Mouse (Mus musculus) frontal cortex, adult 2 months (tissue): ENCODE measurements at regions not wholly inside any gene's neighbourhood (a gene's known extent, or its start where the extent isn't known, plus 50 kb on each side); places are given as distances from the start of the nearest gene placed in this dataset.

Source experiments
- DNase-seq, 2 experiments: peaks; one replicate each; pipeline ENCODE4 v3.0.0; 2022; ENCODE audit warnings: low spot score in 1 of 2; ENCODE audit errors: extremely low spot score in 1 of 2

- peak in 1 of 2 experiments; percentile 20 for DNase-seq
Measured at GRCm38 (mm10) chr1:185151130-185151799, 52.7 kb upstream of the Rab3gap2 start.

GRCm38 (mm10) chr1:185150431-185151129 lies 53.3 kb upstream of the Rab3gap2 start:
- DNase-seq, result peak; percentile 45 to 57

- no peak for DNase-seq
Measured at GRCm38 (mm10) chr1:185144791-185145190, 59.1 kb upstream of the Rab3gap2 start.

GRCm38 (mm10) chr1:185144006-185144405 lies 59.9 kb upstream of the Rab3gap2 start:
- DNase-seq, result no peak

- no peak for DNase-seq
Measured at GRCm38 (mm10) chr1:185140317-185140716, 63.6 kb upstream of the Rab3gap2 start.

- no peak for DNase-seq
Measured at GRCm38 (mm10) chr1:185128209-185128608, 75.7 kb upstream of the Rab3gap2 start.

- no peak for DNase-seq
Measured at GRCm38 (mm10) chr1:185125737-185126286, 78.1 kb upstream of the Rab3gap2 start.

GRCm38 (mm10) chr1:185121552-185121951 lies 82.4 kb upstream of the Rab3gap2 start:
- no peak for DNase-seq

GRCm38 (mm10) chr1:185120416-185120815 lies 83.5 kb upstream of the Rab3gap2 start:
- no peak for DNase-seq

- peak in 1 of 2 experiments; percentile 24 for DNase-seq
Measured at GRCm38 (mm10) chr1:185117711-185118110, 86.2 kb upstream of the Rab3gap2 start.

- DNase-seq, result no peak
Measured at GRCm38 (mm10) chr1:185113687-185114086, 90.2 kb upstream of the Rab3gap2 start.

GRCm38 (mm10) chr1:185112017-185112399 lies 91.9 kb upstream of the Rab3gap2 start:
- DNase-seq, result no peak

- DNase-seq, result no peak
Measured at GRCm38 (mm10) chr1:185111347-185112016, 92.4 kb upstream of the Rab3gap2 start.

GRCm38 (mm10) chr1:185104945-185105884 lies 98.7 kb upstream of the Rab3gap2 start:
- DNase-seq, result no peak

GRCm38 (mm10) chr1:185103803-185104202 lies 100.1 kb upstream of the Rab3gap2 start:
- DNase-seq, result no peak

GRCm38 (mm10) chr1:185098975-185099958 lies 99.9 kb upstream of the Mark1 start:
- DNase-seq, result no peak

GRCm38 (mm10) chr1:185098195-185098974 lies 99.0 kb upstream of the Mark1 start:
- DNase-seq, result no peak

- DNase-seq, result no peak
Measured at GRCm38 (mm10) chr1:185096741-185097140, 97.4 kb upstream of the Mark1 start.
